Mouse (Mus musculus) CD8-positive naive resting alpha-beta T cell, adult 2 months (primary cell): ENCODE measurements around the gene Syt8.

Experiments
- DNase-seq, 2 experiments: peaks; one replicate each; pipeline ENCODE4 v3.0.0; 2022; ENCODE audit warnings: low read depth in 2 of 2, low spot score in 2 of 2

The Syt8 gene

DNA sequence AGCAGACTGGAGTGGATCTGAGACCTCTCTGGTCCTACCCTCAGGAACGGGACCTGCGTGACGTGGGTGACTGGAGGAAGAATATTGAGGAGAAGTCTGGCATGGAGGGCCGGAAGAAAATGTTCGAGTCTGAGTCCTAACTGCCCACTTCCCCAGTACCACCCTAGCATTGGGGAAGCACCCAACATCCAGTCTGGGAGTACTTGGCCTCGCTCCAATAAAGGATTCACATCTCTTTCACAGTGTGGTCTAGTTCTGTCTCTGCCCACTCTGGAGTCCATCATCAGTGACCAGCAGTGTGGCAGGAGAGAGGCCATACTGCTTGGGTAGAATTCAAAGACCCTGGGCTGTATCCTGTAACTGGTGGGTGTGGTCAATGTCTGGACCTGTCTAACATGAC lies 9.5 kb downstream of the Syt8 start:
- DNase-seq, result no peak

DNA sequence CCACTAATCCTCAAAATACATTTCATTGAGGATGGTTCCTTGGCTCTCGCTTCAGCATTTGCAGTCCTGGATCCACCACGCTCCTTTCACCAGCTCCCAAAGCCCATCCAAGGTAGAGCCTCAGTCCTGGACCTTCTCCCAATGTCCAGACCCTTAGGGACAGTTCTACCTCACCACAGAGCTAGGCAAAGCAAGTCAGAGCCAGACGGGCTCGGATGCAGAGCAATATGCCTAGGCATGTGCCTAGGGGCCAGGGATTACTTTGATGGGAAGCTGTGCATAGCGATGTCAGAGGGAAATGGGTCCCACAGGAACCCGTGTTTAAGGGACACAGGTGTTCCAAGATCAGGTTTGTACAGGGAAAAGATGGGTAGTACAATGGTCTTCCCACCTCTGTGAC lies 10.7 kb downstream of the Syt8 start:
- DNase-seq, result no peak

DNA sequence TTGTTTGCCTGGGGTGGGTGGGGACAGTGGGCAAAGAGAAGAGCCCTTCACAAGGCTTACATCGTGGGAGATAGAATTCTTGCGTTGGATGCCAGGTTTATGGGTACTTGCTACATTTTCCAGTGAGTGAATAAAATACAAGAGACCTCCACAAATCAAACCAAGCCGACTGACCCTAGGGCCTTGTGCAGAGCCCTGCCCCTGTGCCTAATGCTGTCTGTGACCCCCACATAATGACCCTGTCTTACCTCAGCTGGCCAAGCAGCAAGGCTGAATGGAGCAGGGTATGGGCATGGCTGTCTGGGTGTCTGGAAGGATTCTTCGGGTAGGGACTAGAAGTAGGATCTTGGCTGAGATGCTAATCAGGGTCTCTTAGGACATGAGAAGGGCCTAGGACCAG lies 11.6 kb downstream of the Syt8 start:
- no peak for DNase-seq

DNA sequence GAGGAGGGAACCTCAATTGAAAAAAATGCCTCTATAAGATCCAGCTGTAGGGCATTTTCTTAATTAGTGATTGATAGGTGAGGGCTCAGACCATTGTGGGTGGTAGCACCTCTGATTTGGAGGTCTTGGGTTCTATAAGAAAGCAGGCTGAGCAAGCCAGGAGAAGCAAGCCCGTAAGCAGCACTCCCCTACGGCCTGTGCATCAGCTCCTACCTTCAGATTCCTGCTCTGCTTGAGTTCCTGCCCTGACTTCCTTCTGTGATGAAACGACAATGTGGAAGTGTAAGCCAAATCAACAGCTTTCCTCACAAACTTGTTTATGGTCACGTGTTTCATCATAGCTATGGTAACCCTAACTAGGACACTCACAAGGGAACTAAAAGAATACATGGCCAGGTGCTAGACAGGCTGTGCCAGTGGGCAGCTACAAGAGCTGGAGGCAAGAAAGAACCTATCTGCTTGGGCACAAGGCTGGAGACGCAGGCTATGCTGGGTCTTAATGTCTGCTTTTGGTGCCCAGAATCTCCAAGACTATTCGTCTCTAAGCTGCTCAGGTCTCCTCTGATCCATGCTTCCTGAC lies 14.5 kb downstream of the Syt8 start:
- no peak for DNase-seq

DNA sequence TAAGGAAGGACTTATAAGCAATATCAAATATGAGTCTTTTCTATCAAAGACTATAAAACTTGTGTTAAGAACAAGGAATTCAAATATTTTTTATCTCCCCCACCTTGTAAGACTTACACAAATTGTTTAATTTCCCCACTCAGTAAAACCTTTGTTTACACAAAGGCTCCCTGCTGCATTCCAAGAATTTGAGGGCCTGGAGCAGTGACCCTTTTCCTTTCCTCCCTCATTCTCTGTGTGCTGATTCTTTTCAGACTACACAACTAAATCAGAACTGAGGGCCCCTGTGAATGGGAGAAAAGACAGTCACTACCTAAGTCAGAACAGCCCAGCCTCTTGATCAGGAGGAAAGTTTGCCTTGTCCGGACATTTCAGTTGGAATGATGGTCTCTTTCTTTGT lies 20.1 kb downstream of the Syt8 start:
- no peak for DNase-seq

DNA sequence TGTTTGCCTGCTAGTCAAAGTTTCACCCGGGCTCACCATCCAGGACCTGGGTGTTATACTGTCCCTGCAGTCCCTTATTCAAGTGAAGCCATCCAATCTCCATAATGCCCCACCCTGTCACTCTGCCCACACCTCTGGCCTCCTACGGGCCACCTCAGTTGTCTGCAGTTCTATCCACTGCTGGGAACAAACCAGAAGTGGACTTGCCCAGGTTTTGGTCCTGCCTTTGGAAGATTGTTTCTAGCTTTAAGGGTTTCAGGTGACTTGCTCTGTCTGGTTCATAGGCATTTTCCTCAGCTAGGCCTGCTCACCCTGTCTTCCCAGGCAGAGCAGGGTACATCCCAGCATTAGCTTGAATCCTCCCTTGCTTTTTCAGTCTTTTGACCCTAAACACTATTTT lies 20.6 kb downstream of the Syt8 start:
- no peak for DNase-seq

DNA sequence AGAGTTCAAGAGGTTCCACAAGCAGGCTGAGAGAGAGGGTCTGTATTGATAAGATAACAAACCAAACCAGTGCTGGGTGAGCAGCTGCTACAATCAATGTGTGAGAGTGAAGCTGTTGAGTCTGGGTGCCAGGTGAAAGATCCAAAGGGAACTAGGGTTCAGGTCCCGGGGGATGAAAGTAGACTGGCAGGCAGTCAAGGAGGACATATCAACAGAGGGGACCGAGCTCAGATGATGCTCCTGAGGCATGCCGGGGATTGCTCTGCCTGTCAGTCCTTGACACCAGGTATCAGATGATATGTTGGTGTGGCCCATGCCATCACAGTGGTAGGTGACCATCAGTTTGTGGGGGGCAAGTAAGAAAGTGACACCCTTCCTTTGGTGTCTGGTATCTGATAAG lies 22.2 kb downstream of the Syt8 start:
- DNase-seq, result no peak

DNA sequence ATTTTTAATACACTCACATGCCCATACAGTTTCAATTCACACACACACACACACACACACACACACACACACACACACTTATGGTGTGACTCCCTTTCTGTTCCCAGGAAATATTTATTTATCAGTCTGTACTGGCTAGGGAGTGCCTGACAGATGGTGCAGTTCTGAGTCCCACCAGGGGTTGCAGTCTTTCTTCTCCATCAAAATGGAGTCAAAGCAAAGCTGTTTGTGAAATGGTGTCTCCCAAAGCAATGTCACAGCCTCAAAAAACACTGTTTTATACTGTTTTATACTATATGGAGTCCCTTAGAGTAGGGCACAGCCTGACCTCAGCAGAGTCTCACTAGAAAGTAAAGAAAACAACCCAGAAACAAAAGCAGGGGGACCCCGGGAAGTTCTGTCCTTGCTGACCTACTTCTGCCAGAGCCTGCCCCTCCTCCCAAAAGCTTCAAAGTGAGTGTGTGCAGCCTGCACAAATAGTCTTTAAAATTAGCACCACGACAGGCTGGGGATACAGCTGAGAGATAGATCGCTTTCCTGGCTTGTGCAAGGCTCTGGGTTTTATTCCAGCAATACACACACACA lies 22.7 kb downstream of the Syt8 start:
- no peak for DNase-seq

DNA sequence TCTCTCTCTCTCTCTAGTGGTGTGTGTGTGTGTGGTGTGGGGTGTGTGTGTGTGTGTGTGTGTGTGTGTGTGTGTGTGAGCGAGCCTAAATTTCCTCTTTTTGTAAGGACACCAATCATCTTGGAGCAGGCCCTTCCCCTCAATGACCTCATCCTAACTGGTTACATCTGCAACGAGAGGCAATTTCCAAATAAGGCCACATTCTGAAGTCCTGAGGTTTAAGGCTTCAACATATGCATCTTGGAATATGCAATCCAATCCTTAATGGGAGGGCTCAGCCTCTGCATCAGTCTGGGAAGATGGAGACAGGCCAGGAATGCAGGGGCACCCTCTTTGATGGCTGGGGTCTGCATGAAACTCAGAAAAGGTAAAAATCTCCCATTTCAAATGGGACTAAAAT lies 23.4 kb downstream of the Syt8 start:
- no peak for DNase-seq

DNA sequence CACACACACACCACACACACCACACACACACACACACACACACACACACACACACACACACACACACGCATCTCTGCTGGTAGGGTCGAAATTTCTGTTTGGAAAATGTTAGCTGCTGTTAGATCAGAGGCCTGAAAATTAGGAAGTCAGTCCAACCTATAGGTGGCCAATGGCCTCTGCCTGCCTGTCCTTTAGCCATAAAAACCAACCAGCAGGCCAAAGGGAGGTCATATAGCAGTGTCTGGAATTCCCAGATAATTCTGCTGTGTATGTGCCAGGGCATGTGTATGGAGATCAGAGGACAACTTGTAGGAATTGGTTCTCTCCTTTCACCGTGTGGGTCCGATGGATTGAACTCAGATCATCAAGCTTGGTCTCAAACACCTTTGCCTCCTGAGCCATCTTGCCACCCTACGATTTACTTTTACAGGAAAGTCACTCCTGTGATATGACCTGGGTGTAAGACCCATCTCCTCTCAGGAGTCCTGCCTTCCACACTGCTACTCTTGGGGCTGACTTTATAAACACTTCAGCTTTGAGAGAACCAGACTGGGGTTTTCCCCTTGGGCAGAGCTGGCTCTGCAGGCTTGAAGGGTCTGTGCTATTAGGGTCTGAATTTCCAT lies 24.1 kb downstream of the Syt8 start:
- DNase-seq, result no peak

DNA sequence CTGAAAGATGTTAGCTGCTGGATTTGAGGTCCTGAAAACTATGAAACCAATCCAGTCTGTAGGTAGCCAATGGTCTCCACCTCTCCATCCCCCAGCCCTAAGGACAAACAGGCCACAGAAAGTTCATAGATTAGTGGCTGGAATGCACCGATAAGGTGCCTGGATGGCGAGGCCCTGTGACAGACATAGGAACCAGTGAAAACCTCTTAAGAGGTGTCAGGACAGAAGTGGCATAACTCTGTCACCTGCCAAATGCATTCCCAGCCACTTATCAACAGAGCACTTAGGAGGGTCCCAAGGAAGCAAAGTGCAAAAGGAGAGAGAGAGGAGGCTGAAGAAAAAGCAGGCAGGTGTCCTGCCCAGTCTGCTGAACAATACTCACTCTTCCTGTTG lies 24.6 kb downstream of the Syt8 start:
- no peak for DNase-seq

DNA sequence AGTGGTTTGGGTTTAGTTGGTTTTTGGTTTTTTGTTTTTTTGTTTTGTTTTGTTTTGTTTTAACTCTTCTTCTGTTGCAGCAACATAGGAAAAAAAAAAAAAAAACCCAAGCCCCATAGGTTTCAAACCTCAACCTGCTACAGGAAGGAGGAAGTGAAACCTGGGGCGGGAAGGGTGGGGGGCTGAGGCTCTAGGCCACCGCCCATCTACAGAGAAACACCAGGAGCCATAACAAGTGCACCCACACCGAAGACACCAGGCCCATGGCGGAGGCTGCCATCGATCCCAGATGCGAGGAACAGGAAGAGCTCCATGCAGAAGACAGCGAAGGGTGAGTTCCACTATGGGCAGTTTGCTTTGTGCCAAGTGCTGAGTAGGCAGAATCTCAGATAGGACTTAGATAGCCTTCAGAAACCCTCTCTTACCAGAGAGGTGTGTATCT lies 26.0 kb downstream of the Syt8 start, which contains the start of gene Lsp1:
Gene Lsp1 (plus strand): TSS at position 174 of the 442 bp plus-strand sequence.
- no peak for DNase-seq

DNA sequence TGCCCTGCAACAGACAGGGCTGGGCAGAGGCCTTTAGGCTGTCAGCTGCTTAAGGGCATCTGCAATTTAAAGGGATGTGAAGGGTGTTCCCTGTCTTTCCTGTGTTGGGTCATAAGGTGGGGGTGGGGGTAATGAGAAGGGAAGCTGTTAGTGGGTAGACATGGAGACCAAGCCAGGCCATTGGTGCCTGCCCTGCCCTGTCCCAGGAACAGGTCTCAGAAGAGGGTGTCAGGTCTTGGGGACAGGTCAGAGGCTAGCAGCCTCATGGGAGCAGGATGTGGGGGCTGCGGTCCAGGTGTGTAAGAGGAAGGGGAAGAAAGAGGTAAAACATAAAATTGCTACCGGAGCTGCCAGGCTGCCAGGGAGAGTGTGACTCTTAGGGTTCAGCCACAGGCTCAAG lies 26.8 kb downstream of the Syt8 start:
- DNase-seq, result no peak

DNA sequence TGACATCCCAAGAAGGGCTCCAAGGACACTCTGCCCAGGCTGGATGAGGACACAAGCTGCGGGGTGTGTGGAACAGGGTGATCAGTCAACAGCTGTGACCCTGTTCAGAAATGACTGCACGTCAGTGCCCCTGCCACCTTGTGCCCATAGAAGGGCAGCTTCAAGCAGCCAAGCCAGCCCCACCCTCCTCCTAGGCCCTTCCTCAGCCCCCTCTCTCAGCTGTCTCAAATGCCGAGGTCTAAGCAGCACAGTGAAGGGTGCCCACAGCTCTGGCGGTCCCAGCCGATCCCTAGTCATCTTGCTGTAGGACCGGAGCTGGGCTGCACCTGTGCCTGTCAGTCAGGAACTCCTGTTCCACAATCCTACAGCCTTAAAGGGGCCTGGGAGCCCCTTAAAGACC lies 27.5 kb downstream of the Syt8 start:
- DNase-seq, result no peak

DNA sequence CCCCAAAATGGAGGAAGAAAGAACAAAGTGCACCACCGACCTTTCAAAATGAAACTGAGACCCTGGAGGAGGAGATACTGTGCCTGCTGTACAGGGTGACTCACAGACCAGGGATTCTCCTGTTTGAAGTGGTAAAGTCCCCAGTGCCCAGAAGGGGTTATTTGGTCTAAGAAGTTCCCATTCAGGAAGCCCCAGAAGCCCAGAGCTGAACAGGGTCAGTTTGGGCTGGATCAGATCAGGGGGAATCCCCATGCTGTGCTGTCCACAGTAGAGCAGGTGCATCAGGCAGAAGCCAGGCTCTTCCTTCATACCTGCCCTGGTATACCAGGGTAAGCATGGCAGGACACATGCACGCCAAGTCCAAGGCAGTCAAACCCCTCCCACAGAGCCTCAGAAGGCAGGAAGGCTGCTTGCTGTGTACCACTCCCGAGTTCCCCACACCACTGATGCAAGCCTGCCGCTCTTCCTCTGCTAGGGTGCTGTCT lies 28.0 kb downstream of the Syt8 start:
- DNase-seq, result no peak

DNA sequence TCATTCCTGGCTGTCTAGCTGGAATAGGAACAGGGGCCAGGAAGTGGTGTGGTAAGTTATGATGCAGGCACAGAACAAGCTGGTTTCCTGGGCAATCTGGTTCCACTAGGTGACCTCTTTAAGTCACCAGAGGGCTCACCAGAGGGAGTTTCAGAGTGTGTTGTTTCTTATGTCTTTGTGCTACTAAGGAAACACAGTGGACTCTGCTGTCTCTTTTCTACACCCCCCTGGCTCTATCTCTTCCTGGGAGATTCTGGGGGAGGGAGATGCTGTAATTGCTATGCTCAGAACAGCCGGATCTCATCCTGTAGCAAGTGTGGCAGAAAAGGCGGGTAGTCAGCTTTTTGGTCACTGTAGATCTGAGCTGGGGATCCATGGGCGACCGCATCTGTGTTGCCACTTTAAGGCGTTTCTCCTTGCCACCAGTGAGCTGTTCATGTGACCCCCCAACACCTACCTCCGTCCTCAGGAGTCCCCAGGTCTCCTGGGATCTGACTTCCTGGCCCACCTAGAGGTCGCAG lies 35.6 kb downstream of the Syt8 start:
- DNase-seq, result no peak

DNA sequence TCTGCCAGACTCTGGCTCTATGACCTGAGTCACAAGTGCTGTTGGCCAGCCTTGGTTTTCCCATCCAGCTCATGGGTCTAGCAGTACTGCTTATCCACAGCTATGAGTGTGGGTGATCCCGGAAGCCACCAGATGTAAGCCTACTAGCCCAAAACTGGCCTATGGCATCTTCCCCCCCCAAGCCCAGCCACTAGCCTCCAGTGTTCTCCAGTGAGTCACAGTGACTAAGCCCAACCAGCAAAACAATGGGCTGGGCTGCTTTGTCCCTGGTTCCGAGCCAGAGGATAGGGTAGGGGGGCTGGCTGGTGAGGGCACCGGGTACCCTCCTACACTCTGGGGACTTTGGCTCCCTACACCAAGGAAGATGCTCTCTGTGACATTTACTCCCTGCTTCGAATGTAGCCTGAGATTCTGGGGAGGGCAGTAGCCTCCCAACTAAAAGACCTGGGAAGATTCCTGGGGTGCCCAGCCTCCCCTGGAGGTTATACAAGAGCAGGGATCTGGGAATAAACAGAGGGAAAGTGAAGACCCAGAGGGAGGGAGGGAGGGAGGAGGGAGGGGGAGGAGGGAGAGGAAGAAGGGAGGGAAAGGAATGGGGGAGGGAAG lies 36.3 kb downstream of the Syt8 start:
- no peak for DNase-seq

DNA sequence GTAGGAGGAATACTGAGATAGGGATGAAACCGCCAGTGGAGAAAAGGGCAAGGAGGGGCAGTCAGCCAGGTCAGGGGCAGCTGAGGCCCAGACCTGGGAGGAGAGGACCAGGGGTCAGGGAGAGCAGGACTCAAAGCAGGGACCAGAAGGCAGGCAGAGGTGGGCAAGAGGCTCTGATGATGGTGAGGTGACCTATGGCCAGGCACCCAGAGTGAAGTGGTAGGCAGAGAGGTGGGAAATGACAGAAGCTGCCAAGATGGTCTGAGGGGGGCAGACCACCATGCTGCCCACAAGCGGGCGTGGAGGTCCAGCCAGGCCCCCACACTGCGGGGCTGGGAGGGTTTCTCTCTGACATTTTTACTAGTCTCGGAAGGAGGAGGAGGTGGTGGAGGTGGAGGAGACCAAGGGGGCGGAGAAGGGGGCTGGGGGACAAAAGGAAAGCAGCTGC lies 36.8 kb downstream of the Syt8 start:
- no peak for DNase-seq

DNA sequence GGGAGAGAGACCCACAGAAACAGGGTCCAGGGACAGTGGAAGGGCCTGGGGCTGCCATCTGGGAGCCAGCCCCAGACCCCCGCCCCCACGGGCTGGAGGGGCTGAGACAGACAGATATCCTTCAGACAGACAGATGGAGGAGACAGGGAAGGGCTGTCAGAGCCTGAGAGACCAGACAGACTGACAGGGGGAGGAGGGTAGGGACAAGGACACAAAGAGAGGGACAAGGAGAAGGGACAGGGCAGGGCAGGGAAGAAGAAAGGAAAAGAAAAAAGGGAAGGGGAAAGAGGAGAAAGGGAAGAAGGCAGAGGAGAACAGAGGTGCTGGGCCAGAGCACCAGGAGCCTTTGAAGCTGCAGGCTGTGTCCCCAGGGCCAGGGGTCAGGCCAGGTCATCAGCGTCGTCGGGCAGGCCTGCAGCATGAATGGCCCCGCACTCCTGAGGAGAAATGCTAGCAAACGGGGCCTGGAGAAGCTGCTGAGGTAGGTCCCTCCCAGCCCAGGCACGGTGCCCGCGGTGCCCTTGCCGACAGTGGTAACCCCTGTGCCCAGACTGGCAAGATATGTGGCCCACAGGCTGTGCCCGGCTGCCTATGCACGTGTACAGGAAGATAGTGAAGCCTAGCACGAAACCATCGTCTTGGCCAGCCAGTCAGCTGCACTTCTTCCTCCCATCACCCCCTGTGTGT lies 37.4 kb downstream of the Syt8 start:
- DNase-seq, result no peak

DNA sequence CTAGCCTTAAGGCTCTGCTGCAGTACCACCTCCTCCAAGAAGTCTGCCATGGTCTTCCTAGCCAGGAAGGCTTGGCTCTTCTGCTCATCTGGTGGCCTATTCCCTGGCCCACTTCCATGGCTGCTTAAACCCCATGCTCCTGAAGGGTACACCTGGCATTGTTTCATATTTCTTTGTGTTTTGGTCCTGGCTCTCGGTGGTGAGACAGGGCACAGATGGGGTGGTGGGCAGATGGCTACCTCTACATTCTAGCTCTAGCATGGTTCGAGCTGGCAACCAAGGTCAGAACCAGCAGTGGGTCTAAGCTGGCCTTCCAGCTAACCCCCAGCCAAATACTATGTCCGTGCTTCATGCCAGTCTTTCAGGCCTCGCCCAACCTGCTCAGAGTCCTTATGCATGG lies 38.3 kb downstream of the Syt8 start:
- no peak for DNase-seq

DNA sequence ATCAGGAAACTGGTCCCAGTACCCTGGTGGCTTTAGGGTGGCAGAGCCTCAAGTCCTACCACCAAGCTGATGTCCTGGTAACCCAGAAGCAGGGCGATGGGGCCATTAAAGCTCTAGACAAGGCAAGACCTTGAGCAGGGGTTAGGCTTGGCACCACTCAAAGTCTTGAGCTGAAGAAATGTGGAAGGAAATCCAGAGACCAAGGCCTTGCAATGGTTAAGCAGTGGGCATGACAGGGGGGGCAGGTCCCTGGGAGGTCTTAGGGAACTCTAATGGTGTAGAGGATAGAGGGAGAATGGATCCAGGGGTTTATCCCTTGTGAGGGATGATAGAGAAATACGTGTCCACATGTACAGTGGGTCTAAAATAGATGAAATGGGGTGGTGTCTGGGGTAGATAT lies 38.8 kb downstream of the Syt8 start:
- DNase-seq, result no peak

DNA sequence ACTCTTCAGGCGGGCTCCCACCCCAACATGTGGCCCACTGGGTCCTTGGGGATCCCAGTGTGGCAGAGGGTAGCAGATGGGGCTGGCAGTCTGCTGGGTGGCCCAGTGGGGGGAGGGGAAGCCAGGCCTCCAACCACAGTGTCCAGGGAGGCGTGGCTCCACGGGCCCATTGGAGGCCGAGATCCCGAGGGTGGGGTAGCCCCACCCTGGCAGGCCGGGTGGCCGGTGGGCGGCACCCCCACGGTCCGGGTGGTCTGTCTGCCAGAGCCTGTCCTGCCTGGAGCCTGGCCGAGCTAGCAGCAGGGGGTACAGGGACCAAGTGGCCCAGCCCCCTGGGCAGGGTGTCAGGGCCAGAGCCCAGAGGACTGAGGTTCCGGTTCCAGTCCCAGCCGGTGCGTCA lies 40.1 kb downstream of the Syt8 start:
- DNase-seq, result no peak
